Mouse (Mus musculus) CH12.LX (cell line): Measurements from ENCODE around the gene Zbtb46. TPM values are rescaled to one million over a fixed set of nuclear protein-coding genes. Genes with fewer than 3 reads are reported as not detected.

Experiments used
- DNase-seq: peaks from one replicate; pipeline ENCODE4 v3.0.0-alpha.2; 2013; ENCODE audit errors: extremely low read depth
- H3K27ac ChIP-seq: 2 replicates; pipeline ENCODE4 v1.5.1; 2012; ENCODE audit warnings: low read depth, mild to moderate bottlenecking, control low read depth, moderate library complexity; ENCODE audit not compliant: insufficient read depth
- H3K27me3 ChIP-seq: replicated peaks from 2 replicates; pipeline ENCODE3; 2012; ENCODE audit warnings: inconsistent platforms
- H3K36me3 ChIP-seq, 2 experiments: replicated peaks in 1 of 2; 2 replicates each; pipeline versions ENCODE3 to v1.6.1; 2012; ENCODE audit warnings: inconsistent platforms in 1 of 2, low read length in 1 of 2, mild to moderate bottlenecking in 1 of 2, mixed read lengths in 1 of 2, moderate library complexity in 1 of 2; ENCODE audit not compliant: control insufficient read depth in 1 of 2, insufficient read depth in 1 of 2
- H3K4me1 ChIP-seq, 2 experiments: 2 replicates each; pipeline ENCODE4 v1.6.1; 2012; ENCODE audit warnings: inconsistent platforms in 1 of 2, moderate library complexity in 1 of 2; ENCODE audit not compliant: insufficient read depth in 2 of 2, control insufficient read depth in 1 of 2
- H3K4me2 ChIP-seq: 2 replicates; pipeline ENCODE4 v1.6.1; 2012; ENCODE audit warnings: low read depth, mild to moderate bottlenecking, control low read depth; ENCODE audit not compliant: poor library complexity, insufficient read depth, severe bottlenecking
- H3K4me3 ChIP-seq, 3 experiments: fragments of 150-350 bp in 1 of 3; sonication (generic) in 1 of 3; replicated peaks in 1 of 3; 2 replicates each; pipeline versions ENCODE3 to v1.5.1; 2011 to 2012; ENCODE audit warnings: low read depth in 2 of 3, low read length in 2 of 3, mild to moderate bottlenecking in 2 of 3, moderate library complexity in 2 of 3, control low read depth in 1 of 3, improper control_type of control experiment in 1 of 3, inconsistent platforms in 1 of 3, mixed read lengths in 1 of 3; ENCODE audit not compliant: poor library complexity in 1 of 3
- H3K79me2 ChIP-seq: replicated peaks from 2 replicates; pipeline ENCODE4 v1.6.1; 2012; ENCODE audit warnings: mild to moderate bottlenecking, moderate library complexity; ENCODE audit not compliant: control insufficient read depth, poor library complexity, insufficient read depth, severe bottlenecking; ENCODE audit errors: extremely low read depth
- H3K9ac ChIP-seq: 2 replicates; pipeline ENCODE4 v1.6.1; 2012; ENCODE audit warnings: low read depth, mild to moderate bottlenecking, control low read depth, moderate library complexity; ENCODE audit not compliant: insufficient read depth
- H3K9me3 ChIP-seq: replicated peaks from 2 replicates; pipeline ENCODE3; 2012; ENCODE audit warnings: low read length, inconsistent platforms, mixed read lengths
- BHLHE40 ChIP-seq: IDR thresholded peaks from 2 replicates; pipeline ENCODE4 v1.6.1; 2011; ENCODE audit warnings: mild to moderate bottlenecking, low read depth, low read length, improper control_type of control experiment
- CHD1 ChIP-seq: IDR thresholded peaks from 2 replicates; pipeline ENCODE4 v1.6.1; 2012; ENCODE audit warnings: low read depth, low read length, improper control_type of control experiment, inconsistent platforms
- CHD2 ChIP-seq: IDR thresholded peaks from 2 replicates; pipeline ENCODE4 v1.6.1; 2011; ENCODE audit warnings: low read length, improper control_type of control experiment
- CTCF ChIP-seq, 2 experiments: IDR thresholded peaks in 1 of 2; conservative IDR thresholded peaks in 1 of 2; 2 replicates each; pipeline ENCODE4 v1.5.1; 2011 to 2012; ENCODE audit warnings: low read depth in 2 of 2, low read length in 2 of 2, improper control_type of control experiment in 1 of 2, inconsistent platforms in 1 of 2, mild to moderate bottlenecking in 1 of 2, moderate library complexity in 1 of 2
- E2F4 ChIP-seq: IDR thresholded peaks from 2 replicates; pipeline ENCODE4 v1.6.1; 2011; ENCODE audit warnings: low read depth, low read length, improper control_type of control experiment; ENCODE audit not compliant: insufficient replicate concordance
- ELF1 ChIP-seq: IDR thresholded peaks from 2 replicates; pipeline ENCODE4 v1.6.1; 2014; ENCODE audit warnings: low read depth, mild to moderate bottlenecking, inconsistent platforms, low read length, improper control_type of control experiment
- EP300 ChIP-seq: IDR thresholded peaks from 2 replicates; pipeline ENCODE4 v1.6.1; 2011; ENCODE audit warnings: low read length, improper control_type of control experiment
- ETS1 ChIP-seq: conservative IDR thresholded peaks from 2 replicates; pipeline ENCODE4 v1.6.1; 2012; ENCODE audit warnings: low read depth, mild to moderate bottlenecking, inconsistent platforms, low read length, improper control_type of control experiment, moderate library complexity
- GABPA ChIP-seq: IDR thresholded peaks from 2 replicates; pipeline ENCODE4 v1.6.1; 2012; ENCODE audit warnings: low read depth, low read length, improper control_type of control experiment, inconsistent platforms; ENCODE audit not compliant: insufficient replicate concordance
- HCFC1 ChIP-seq: IDR thresholded peaks from 2 replicates; pipeline ENCODE4 v1.6.1; 2012; ENCODE audit warnings: low read depth, mild to moderate bottlenecking, inconsistent platforms, low read length, improper control_type of control experiment
- IRF4 ChIP-seq: IDR thresholded peaks from 2 replicates; pipeline ENCODE4 v1.6.1; 2014; ENCODE audit warnings: low read depth, mild to moderate bottlenecking, inconsistent platforms, low read length, improper control_type of control experiment
- JUN ChIP-seq: IDR thresholded peaks from 2 replicates; pipeline ENCODE4 v1.6.1; 2011; ENCODE audit warnings: low read depth, mild to moderate bottlenecking, low read length, improper control_type of control experiment, moderate library complexity; ENCODE audit not compliant: insufficient read depth
- JUND ChIP-seq: conservative IDR thresholded peaks from 2 replicates; pipeline ENCODE4 v1.6.1; 2011; ENCODE audit warnings: low read depth, low read length, improper control_type of control experiment
- KAT2A ChIP-seq: IDR thresholded peaks from 2 replicates; pipeline ENCODE4 v1.6.1; 2012; ENCODE audit warnings: low read length, improper control_type of control experiment, inconsistent platforms; ENCODE audit not compliant: insufficient replicate concordance
- MAFK ChIP-seq: IDR thresholded peaks from 2 replicates; pipeline ENCODE4 v1.6.1; 2011; ENCODE audit warnings: low read length, improper control_type of control experiment; ENCODE audit not compliant: insufficient replicate concordance
- MAX ChIP-seq: IDR thresholded peaks from 2 replicates; pipeline ENCODE4 v1.6.1; 2011; ENCODE audit warnings: low read length, improper control_type of control experiment
- MAZ ChIP-seq: IDR thresholded peaks from 2 replicates; pipeline ENCODE4 v1.6.1; 2012; ENCODE audit warnings: low read depth, mild to moderate bottlenecking, inconsistent platforms, low read length, improper control_type of control experiment, moderate library complexity
- MEF2A ChIP-seq: IDR thresholded peaks from 2 replicates; pipeline ENCODE4 v1.6.1; 2014; ENCODE audit warnings: low read depth, mild to moderate bottlenecking, inconsistent platforms, low read length, improper control_type of control experiment, borderline replicate concordance
- MXI1 ChIP-seq: IDR thresholded peaks from 2 replicates; pipeline ENCODE4 v1.6.1; 2011; ENCODE audit warnings: mild to moderate bottlenecking, low read depth, low read length, improper control_type of control experiment
- MYC ChIP-seq: IDR thresholded peaks from 2 replicates; pipeline ENCODE4 v1.6.1; 2011; ENCODE audit warnings: low read depth, mild to moderate bottlenecking, improper control_type of control experiment, low read length
- NELFE ChIP-seq: IDR thresholded peaks from 2 replicates; pipeline ENCODE4 v1.6.1; 2011; ENCODE audit warnings: low read depth, low read length, improper control_type of control experiment
- NRF1 ChIP-seq: IDR thresholded peaks from 2 replicates; pipeline ENCODE4 v1.6.1; 2014; ENCODE audit warnings: low read depth, mild to moderate bottlenecking, inconsistent platforms, low read length, improper control_type of control experiment, moderate library complexity
- PAX5 ChIP-seq: IDR thresholded peaks from 2 replicates; pipeline ENCODE4 v1.6.1; 2012; ENCODE audit warnings: low read length, inconsistent platforms, mixed read lengths
- POLR2A ChIP-seq: IDR thresholded peaks from 2 replicates; pipeline ENCODE4 v1.6.1; 2011; ENCODE audit warnings: low read depth, mild to moderate bottlenecking, improper control_type of control experiment, low read length
- POLR2AphosphoS2 ChIP-seq: IDR thresholded peaks from 2 replicates; pipeline ENCODE4 v1.6.1; 2011; ENCODE audit warnings: low read depth, low read length, improper control_type of control experiment
- RAD21 ChIP-seq: IDR thresholded peaks from 2 replicates; pipeline ENCODE4 v1.6.1; 2011; ENCODE audit warnings: low read depth, mild to moderate bottlenecking, low read length, improper control_type of control experiment, moderate library complexity
- RCOR1 ChIP-seq: conservative IDR thresholded peaks from 2 replicates; pipeline ENCODE4 v1.6.1; 2012; ENCODE audit warnings: low read depth, mild to moderate bottlenecking, inconsistent platforms, low read length, improper control_type of control experiment
- SIN3A ChIP-seq: IDR thresholded peaks from 2 replicates; pipeline ENCODE4 v1.6.1; 2012; ENCODE audit warnings: low read length, improper control_type of control experiment, inconsistent platforms
- SMC3 ChIP-seq: IDR thresholded peaks from 2 replicates; pipeline ENCODE4 v1.6.1; 2011; ENCODE audit warnings: low read depth, low read length, improper control_type of control experiment
- TBP ChIP-seq: conservative IDR thresholded peaks from 2 replicates; pipeline ENCODE4 v1.6.1; 2011; ENCODE audit warnings: low read depth, low read length, improper control_type of control experiment
- TCF12 ChIP-seq: IDR thresholded peaks from 2 replicates; pipeline ENCODE4 v1.6.1; 2014; ENCODE audit warnings: low read depth, mild to moderate bottlenecking, inconsistent platforms, low read length, improper control_type of control experiment
- UBTF ChIP-seq: IDR thresholded peaks from 2 replicates; pipeline ENCODE4 v1.6.1; 2012; ENCODE audit warnings: low read depth, mild to moderate bottlenecking, inconsistent platforms, low read length, improper control_type of control experiment, moderate library complexity
- USF1 ChIP-seq: IDR thresholded peaks from 2 replicates; pipeline ENCODE4 v1.6.1; 2014; ENCODE audit warnings: low read depth, mild to moderate bottlenecking, inconsistent platforms, low read length, improper control_type of control experiment
- USF2 ChIP-seq: conservative IDR thresholded peaks from 2 replicates; pipeline ENCODE4 v1.6.1; 2011; ENCODE audit warnings: low read depth, low read length, improper control_type of control experiment
- ZC3H11A ChIP-seq: IDR thresholded peaks from 2 replicates; pipeline ENCODE4 v1.6.1; 2012; ENCODE audit warnings: low read depth, mild to moderate bottlenecking, inconsistent platforms, low read length, improper control_type of control experiment
- ZKSCAN1 ChIP-seq: IDR thresholded peaks from 2 replicates; pipeline ENCODE4 v1.6.1; 2012; ENCODE audit warnings: low read depth, inconsistent platforms, low read length, improper control_type of control experiment, borderline replicate concordance
- ZMIZ1 ChIP-seq: IDR thresholded peaks from 2 replicates; pipeline ENCODE4 v1.6.1; 2012; ENCODE audit warnings: low read depth, mild to moderate bottlenecking, inconsistent platforms, low read length, improper control_type of control experiment
- ZNF384 ChIP-seq: IDR thresholded peaks from 2 replicates; pipeline ENCODE4 v1.6.1; 2012; ENCODE audit warnings: low read depth, low read length, improper control_type of control experiment, inconsistent platforms
- dilution Hi-C: fragments of 300-500 bp; cut with MboI; formaldehyde crosslinking; loops from 2 replicates; pipeline ENCODE4 v1.14.3; 2020; ENCODE audit warnings: low sequenced_read_pairs; ENCODE audit not compliant: extremely low pct_unique_long_range_greater_than_20kb, extremely low pct_ligation_motif_present
- in situ Hi-C: fragments of 300-500 bp; cut with MboI; formaldehyde crosslinking; loops from 3 replicates; pipeline ENCODE4 v1.14.3; 2019; ENCODE audit warnings: low sequenced_read_pairs, low pct_ligation_motif_present, low pct_unique_long_range_greater_than_20kb, mixed read lengths
- polyA plus RNA-seq: library from polyadenylated mRNA; unstranded; fragments of >175 nt; gene quantifications from 2 replicates; pipeline ENCODE4 v1.2.1, GENCODE M21; 2012; ENCODE audit warnings: low read depth; ENCODE audit not compliant: insufficient read length
- total RNA-seq, 2 experiments: library from RNA; depleted of rRNA; stranded (reverse); fragments of 300-350 nt in 1 of 2; fragments of >200 nt in 1 of 2; gene quantifications; 2 replicates each; pipeline ENCODE4 v1.2.3; 2012 to 2014

The Zbtb46 gene
- total and polyA plus RNA-seq, 3 experiments = 5.3 to 9.3 (median 6.7) TPM

DNA sequence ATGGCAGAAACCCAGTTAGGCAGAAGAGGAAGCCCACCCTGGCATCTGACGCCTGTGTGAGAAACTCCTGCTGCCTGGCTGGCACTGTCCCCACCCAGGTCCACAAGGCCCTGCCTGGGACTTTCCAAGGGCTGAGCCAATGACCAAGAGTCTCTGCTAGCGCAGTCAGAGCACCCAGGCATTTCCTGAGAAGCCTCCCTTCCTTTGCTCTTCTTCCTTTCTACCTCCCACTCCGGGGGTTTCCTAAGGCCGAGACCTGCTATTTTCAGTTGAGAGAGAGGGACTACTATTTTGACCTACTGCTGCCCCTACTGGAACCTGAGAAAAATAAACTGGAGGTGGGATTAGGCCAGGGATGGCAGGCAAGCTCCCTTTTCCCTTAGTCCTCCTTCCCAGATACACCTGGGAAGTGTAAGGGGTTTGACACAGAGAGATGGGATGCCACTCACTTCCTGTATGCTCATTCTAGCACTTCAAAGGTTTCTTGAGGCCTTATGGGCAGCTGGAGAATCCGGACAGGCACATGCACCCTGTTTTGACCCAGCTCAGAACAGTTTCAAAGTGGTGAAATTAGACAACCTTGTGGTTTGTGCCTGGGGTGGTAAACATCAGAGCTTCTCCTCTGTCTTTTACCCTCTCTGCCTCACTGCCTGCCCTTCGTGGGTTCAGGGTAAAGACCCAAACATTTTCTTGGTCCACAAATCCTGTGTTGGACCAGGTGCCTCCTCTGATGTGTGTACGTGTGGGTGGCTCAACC is 24.5 kb upstream of the Zbtb46 start:
- peak overlapping the region; percentile 97 for H3K4me2 ChIP-seq
- peak overlapping the region; percentile 67 for H3K9ac ChIP-seq
- no peaks in the 10 kb centered on the region for H3K9me3 ChIP-seq
- peak overlapping the region; percentile 70 for H3K27ac ChIP-seq
- peaks cover 23 to 52% of the 10 kb centered on the region in 2 experiments for H3K4me1 ChIP-seq
- in situ Hi-C loops = loop anchor here (25.0 kb wide), 1 partner anchor 296 kb away; the partner anchor contains the start of gene Ppdpf
- H3K27me3 ChIP-seq = no peaks in the 10 kb centered on the region
- dilution Hi-C loops = no loop called here
- DNase-seq = peak; percentile 79
- H3K36me3 ChIP-seq = peaks cover 0 to 6% of the 10 kb centered on the region in 2 experiments
- peak overlapping the region; percentile 39 to 53 (median 50) for H3K4me3 ChIP-seq
- H3K79me2 ChIP-seq = no peaks in the 10 kb centered on the region
- TF ChIP-seq MAZ (no peak; the same call in none of the 2 replicates), RAD21 (peak; percentile 39), ZKSCAN1 (no peak), JUND (no peak), PAX5 (no peak), RCOR1 (no peak; the same call in 1 of the 2 replicates), UBTF (no peak), NRF1 (peak; percentile 34; the same call in 1 of the 2 replicates), MEF2A (peak; percentile 82), MYC (no peak), HCFC1 (peak; percentile 38), USF2 (no peak), ZMIZ1 (no peak), TCF12 (peak; percentile 53; the same call in 1 of the 2 replicates), KAT2A (0 out of 2 replicates have a peak, but pooled peaks have one; percentile 35), SIN3A (no peak; the same call in none of the 2 replicates), ETS1 (0 out of 2 replicates have a peak, but pooled peaks have one; percentile 42), CHD1 (no peak), JUN (no peak), SMC3 (peak; percentile 15; the same call in 1 of the 2 replicates), MAX (0 out of 2 replicates have a peak, but pooled peaks have one; percentile 22), IRF4 (peak; percentile 16; the same call in 1 of the 2 replicates), MXI1 (no peak), CHD2 (no peak), E2F4 (no peak), CTCF (conservative IDR thresholded peaks at IDR 0.05 in 1 of 2, IDR thresholded peaks at IDR 0.05 in 1 of 2; ENCODE audit: low read depth in 2 of 2, low read length in 2 of 2) (peak; percentile 20 to 57; a peak in 2 of 4 replicates), ELF1 (peak; percentile 71), POLR2A (peak; percentile 52), POLR2AphosphoS2 (no peak), TBP (0 out of 2 replicates have a peak, but pooled peaks have one; percentile 38), ZC3H11A (no peak), ZNF384 (no peak), USF1 (no peak), EP300 (0 out of 2 replicates have a peak, but pooled peaks have one; percentile 20), BHLHE40 (peak; percentile 64; the same call in 1 of the 2 replicates), NELFE (peak; percentile 57), MAFK (no peak), GABPA (no peak)
- TF ChIP-seq, all 38 proteins: peak for 17
